Mouse (Mus musculus): ENCODE results near the gene Arhgef10l. TPM values are rescaled to one million over a fixed set of nuclear protein-coding genes. Genes with fewer than 3 reads are reported as not detected.

Gene Arhgef10l
- polyA plus RNA-seq, 1 experiment from 2014 or later, result 12.1 TPM

GRCm38 (mm10) chr4:140704166-140704565 lies 38.4 kb upstream of the Arhgef10l start:
- no peaks in the 10 kb centered on the region for H3K9me3 ChIP-seq (ENCODE audit: control insufficient read depth, low read length)
- peaks cover 4% of the 10 kb centered on the region; the same call in 1 of the 2 replicates for H3K36me3 ChIP-seq (ENCODE audit: control insufficient read depth, insufficient read depth, low read length)
- H3K27me3 ChIP-seq (replicated peaks; ENCODE audit: control insufficient read depth, insufficient read depth, low read length), result 0 out of 2 replicates have a peak, but pooled peaks cover 4% of the 10 kb centered on the region
- H3K4me1 ChIP-seq (ENCODE audit: control insufficient read depth, insufficient read depth, low read length), result peaks cover 62% of the 10 kb centered on the region
- WGBS, result 22% methylated on average over 4 of the region's 4 CpGs
- peak overlapping the region; percentile 67 for H3K4me3 ChIP-seq (ENCODE audit: low read length)
- H3K27ac ChIP-seq (ENCODE audit: low read length), result peak overlapping the region; percentile 13; the same call in 1 of the 2 replicates
- peak overlapping the region; percentile 84 for H3K9ac ChIP-seq (ENCODE audit: low read depth, low read length)
- ATAC-seq, result no peak
- peak overlapping the region; percentile 96; the same call in 1 of the 2 replicates for H3K4me2 ChIP-seq (ENCODE audit: low read depth, low read length)

- peak overlapping the region; percentile 84 for H3K9ac ChIP-seq (ENCODE audit: low read depth, low read length)
- WGBS, result 13% methylated on average over 8 of the region's 8 CpGs
- no peak for ATAC-seq
- peaks cover 3% of the 10 kb centered on the region; the same call in 1 of the 2 replicates for H3K36me3 ChIP-seq (ENCODE audit: control insufficient read depth, insufficient read depth, low read length)
- H3K9me3 ChIP-seq (ENCODE audit: control insufficient read depth, low read length), result no peaks in the 10 kb centered on the region
- peak overlapping the region; percentile 96 for H3K4me2 ChIP-seq (ENCODE audit: low read depth, low read length)
- H3K27ac ChIP-seq (ENCODE audit: low read length), result peak overlapping the region; percentile 18; the same call in 1 of the 2 replicates
- H3K4me1 ChIP-seq (ENCODE audit: control insufficient read depth, insufficient read depth, low read length), result peaks cover 57% of the 10 kb centered on the region
- peak overlapping the region; percentile 67 for H3K4me3 ChIP-seq (ENCODE audit: low read length)
- 0 out of 2 replicates have a peak, but pooled peaks cover 8% of the 10 kb centered on the region for H3K27me3 ChIP-seq (replicated peaks; ENCODE audit: control insufficient read depth, insufficient read depth, low read length)
Measured at GRCm38 (mm10) chr4:140703636-140704035, 37.8 kb upstream of the Arhgef10l start.

- H3K4me2 ChIP-seq (ENCODE audit: low read depth, low read length), result peak overlapping the region; percentile 96
- no peaks in the 10 kb centered on the region for H3K9me3 ChIP-seq (ENCODE audit: control insufficient read depth, low read length)
- H3K4me1 ChIP-seq (ENCODE audit: control insufficient read depth, insufficient read depth, low read length), result peaks cover 49% of the 10 kb centered on the region
- peak overlapping the region; percentile 84 for H3K9ac ChIP-seq (ENCODE audit: low read depth, low read length)
- 0 out of 2 replicates have a peak, but pooled peaks cover 8% of the 10 kb centered on the region for H3K27me3 ChIP-seq (replicated peaks; ENCODE audit: control insufficient read depth, insufficient read depth, low read length)
- ATAC-seq, result peak; percentile 80
- H3K27ac ChIP-seq (ENCODE audit: low read length), result peak overlapping the region; percentile 98
- H3K36me3 ChIP-seq (ENCODE audit: control insufficient read depth, insufficient read depth, low read length), result no peaks in the 10 kb centered on the region
- H3K4me3 ChIP-seq (ENCODE audit: low read length), result peak overlapping the region; percentile 67
- under 1% methylated on average over 46 of the region's 68 CpGs for WGBS
Measured at GRCm38 (mm10) chr4:140702611-140703327, 37.0 kb upstream of the Arhgef10l start.

GRCm38 (mm10) chr4:140701716-140702561 lies 36.1 kb upstream of the Arhgef10l start:
- Histone ChIP-seq H3K9me3 (ENCODE audit: control insufficient read depth, low read length) (no peaks in the 10 kb centered on the region), H3K4me1 (ENCODE audit: control insufficient read depth, insufficient read depth, low read length) (peaks cover 41% of the 10 kb centered on the region), H3K9ac (ENCODE audit: low read depth, low read length) (peak overlapping the region; percentile 84), H3K4me2 (ENCODE audit: low read depth, low read length) (peak overlapping the region; percentile 96), H3K4me3 (ENCODE audit: low read length) (peak overlapping the region; percentile 67), H3K36me3 (ENCODE audit: control insufficient read depth, insufficient read depth, low read length) (no peaks in the 10 kb centered on the region), H3K27ac (ENCODE audit: low read length) (peak overlapping the region; percentile 98), H3K27me3 (replicated peaks; ENCODE audit: control insufficient read depth, insufficient read depth, low read length) (0 out of 2 replicates have a peak, but pooled peaks cover 8% of the 10 kb centered on the region)
- under 1% methylated on average over 64 of the region's 107 CpGs for WGBS
- peak; percentile 29 for ATAC-seq

- no peaks in the 10 kb centered on the region for H3K9me3 ChIP-seq (ENCODE audit: control insufficient read depth, low read length)
- ATAC-seq, result peak; percentile 64
- peak overlapping the region; percentile 67 for H3K4me3 ChIP-seq (ENCODE audit: low read length)
- H3K9ac ChIP-seq (ENCODE audit: low read depth, low read length), result peak overlapping the region; percentile 84
- H3K27me3 ChIP-seq (replicated peaks; ENCODE audit: control insufficient read depth, insufficient read depth, low read length), result 0 out of 2 replicates have a peak, but pooled peaks cover 8% of the 10 kb centered on the region
- H3K4me2 ChIP-seq (ENCODE audit: low read depth, low read length), result peak overlapping the region; percentile 96
- peak overlapping the region; percentile 98 for H3K27ac ChIP-seq (ENCODE audit: low read length)
- H3K36me3 ChIP-seq (ENCODE audit: control insufficient read depth, insufficient read depth, low read length), result no peaks in the 10 kb centered on the region
- H3K4me1 ChIP-seq (ENCODE audit: control insufficient read depth, insufficient read depth, low read length), result peaks cover 33% of the 10 kb centered on the region
- under 1% methylated on average over 57 of the region's 61 CpGs for WGBS
Measured at GRCm38 (mm10) chr4:140701049-140701715, 35.4 kb upstream of the Arhgef10l start.

GRCm38 (mm10) chr4:140700269-140701018 lies 34.6 kb upstream of the Arhgef10l start, which contains the start of gene Rcc2:
Gene Rcc2 (plus strand): TSS chr4:140700541.
- H3K36me3 ChIP-seq (ENCODE audit: control insufficient read depth, insufficient read depth, low read length), result no peaks in the 10 kb centered on the region
- peak within 1 kb of the TSS; percentile 67 for H3K4me3 ChIP-seq (ENCODE audit: low read length)
- 0 out of 2 replicates have a peak, but pooled peaks cover 8% of the 10 kb centered on the region for H3K27me3 ChIP-seq (replicated peaks; ENCODE audit: control insufficient read depth, insufficient read depth, low read length)
- H3K9me3 ChIP-seq (ENCODE audit: control insufficient read depth, low read length), result no peaks in the 10 kb centered on the region
- H3K4me2 ChIP-seq (ENCODE audit: low read depth, low read length), result peak within 1 kb of the TSS; percentile 96
- WGBS, result 14% methylated on average over 20 of the region's 20 CpGs
- peak within 1 kb of the TSS; percentile 84 for H3K9ac ChIP-seq (ENCODE audit: low read depth, low read length)
- ATAC-seq, result no peak
- H3K27ac ChIP-seq (ENCODE audit: low read length), result peak within 1 kb of the TSS; percentile 98
- peaks cover 27% of the 10 kb centered on the region for H3K4me1 ChIP-seq (ENCODE audit: control insufficient read depth, insufficient read depth, low read length)

- peak overlapping the region; percentile 96 for H3K4me2 ChIP-seq (ENCODE audit: low read depth, low read length)
- 6% methylated on average over 29 of the region's 29 CpGs for WGBS
Measured at GRCm38 (mm10) chr4:140699441-140700127, 33.8 kb upstream of the Arhgef10l start.

More at GRCm38 (mm10) chr4:140699441-140700127, 33.8 kb upstream of the Arhgef10l start:
- Histone ChIP-seq H3K36me3 (ENCODE audit: control insufficient read depth, insufficient read depth, low read length) (no peaks in the 10 kb centered on the region), H3K9me3 (ENCODE audit: control insufficient read depth, low read length) (no peaks in the 10 kb centered on the region), H3K27me3 (replicated peaks; ENCODE audit: control insufficient read depth, insufficient read depth, low read length) (0 out of 2 replicates have a peak, but pooled peaks cover 8% of the 10 kb centered on the region), H3K9ac (ENCODE audit: low read depth, low read length) (peak overlapping the region; percentile 21), H3K4me1 (ENCODE audit: control insufficient read depth, insufficient read depth, low read length) (peaks cover 21% of the 10 kb centered on the region), H3K27ac (ENCODE audit: low read length) (0 out of 2 replicates have a peak overlapping the region, but pooled peaks have one; percentile 5), H3K4me3 (ENCODE audit: low read length) (peak overlapping the region; percentile 67)
- ATAC-seq, result 0 out of 2 replicates have a peak, but pooled peaks have one; percentile 6
